Mouse (Mus musculus) left cerebral cortex, postnatal 14 days (tissue): ENCODE measurements around the gene Nfkb1. TPM values are rescaled to one million over a fixed set of nuclear protein-coding genes. Genes with fewer than 3 reads are reported as not detected.

Experiments used
- DNase-seq, 2 experiments: peaks; one replicate each; pipeline ENCODE4 v3.0.0; 2021 to 2022; ENCODE audit warnings: low spot score in 2 of 2, mixed read lengths in 1 of 2
- intact Hi-C: fragments of 180-260 bp; cut with DNase I; formaldehyde crosslinking; loops from one replicate; pipeline ENCODE4 v1.15.1; 2025
- total RNA-seq, 2 experiments: library from RNA; stranded (reverse); gene quantifications; 2 replicates each; pipeline ENCODE4 v1.2.3; 2021

Gene Nfkb1
- total RNA-seq, 2 experiments from 2014 or later: 17.2 to 18.1 TPM

DNA sequence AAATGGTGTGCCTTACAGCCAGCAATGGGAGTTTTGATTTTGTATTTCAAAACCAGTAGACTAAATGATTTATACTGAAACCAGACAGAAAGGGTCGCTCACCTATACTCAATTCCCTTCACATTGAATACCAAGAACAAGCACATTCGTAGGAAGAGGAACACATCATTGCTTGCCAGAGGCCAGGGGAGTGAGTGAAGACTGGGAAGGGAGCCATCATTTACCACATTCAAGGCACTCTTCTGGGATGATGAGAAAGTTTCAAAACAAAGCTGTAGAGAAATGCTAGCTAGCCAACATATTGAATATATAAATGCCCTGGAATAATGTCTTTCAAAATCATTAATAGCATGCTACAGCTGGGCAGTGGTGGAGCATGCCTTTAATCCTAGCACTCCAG, 15.0 kb downstream of the Nfkb1 start:
- DNase-seq: no peak
- intact Hi-C loops: no loop called here

DNA sequence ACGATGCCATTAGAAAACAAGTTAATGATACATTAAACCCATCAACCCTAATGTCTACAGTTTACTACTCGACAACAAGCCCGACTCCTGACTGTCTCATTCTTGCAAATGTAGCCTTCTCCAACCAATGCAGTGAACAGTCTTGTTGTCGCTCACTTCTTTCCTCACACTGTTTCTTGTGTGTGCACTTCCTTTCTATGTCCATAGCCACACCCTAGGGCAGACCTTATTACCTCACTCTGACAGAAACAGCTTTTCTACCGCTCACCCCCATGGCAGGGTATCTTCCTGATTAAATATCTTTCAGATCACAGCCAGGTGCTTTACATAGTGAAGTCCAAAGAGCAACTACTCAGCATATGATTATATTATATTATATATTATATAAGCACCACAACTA, 15.9 kb downstream of the Nfkb1 start:
- intact Hi-C loops: no loop called here
- DNase-seq: no peak

DNA sequence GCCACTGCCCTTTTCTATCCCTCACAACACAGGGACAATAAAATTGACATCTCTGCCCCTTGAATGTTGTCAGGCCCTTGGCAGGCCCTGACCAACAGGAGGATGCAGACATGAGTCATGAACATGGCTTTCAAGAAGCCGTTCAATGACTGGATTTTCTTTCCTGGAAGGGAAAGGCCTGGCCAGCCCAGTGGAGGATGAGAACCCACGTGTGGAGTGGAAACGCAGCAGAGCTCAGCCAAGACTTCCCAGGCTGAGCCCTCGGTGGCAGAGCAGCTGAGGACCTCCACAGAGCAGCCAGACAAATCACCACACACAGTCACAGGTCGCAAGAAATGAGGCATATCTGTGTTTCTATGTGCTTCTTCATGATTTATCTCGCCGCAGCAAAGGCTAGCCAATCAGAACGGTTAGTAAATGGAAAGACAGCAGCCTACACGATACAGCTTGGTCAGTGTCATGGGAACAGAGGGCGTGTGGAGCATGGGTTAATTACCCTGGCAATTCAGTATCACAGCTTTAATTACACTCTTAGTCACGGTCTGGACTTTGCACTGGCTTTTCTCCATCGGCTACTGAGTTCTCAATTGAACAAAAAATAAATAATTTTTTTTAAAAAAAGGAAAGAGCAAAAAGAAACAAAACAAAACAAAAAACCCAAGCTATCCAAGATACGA, 16.5 kb downstream of the Nfkb1 start:
- intact Hi-C loops: no loop called here
- no peak for DNase-seq

DNA sequence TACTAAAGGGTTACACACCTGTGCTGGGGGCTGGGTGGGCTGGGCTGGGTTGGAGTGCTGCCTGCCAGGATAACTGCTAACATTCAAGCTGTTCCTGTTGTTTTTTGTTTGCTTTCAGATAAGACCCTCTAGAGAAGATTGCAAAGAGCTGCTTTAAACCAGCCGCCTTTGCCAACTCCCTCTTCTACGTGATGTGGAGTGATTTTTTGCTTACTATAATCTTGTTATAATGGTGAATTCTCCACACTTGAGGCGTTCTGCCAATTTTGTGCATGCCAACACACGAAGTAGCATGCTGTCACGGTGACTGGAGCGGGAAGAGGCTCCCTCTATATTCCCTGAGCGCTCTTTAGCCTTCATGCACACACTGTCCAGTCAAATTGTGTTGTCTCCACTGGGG, 17.7 kb downstream of the Nfkb1 start:
- intact Hi-C loops: no loop called here
- peak; percentile 22 to 49 for DNase-seq

DNA sequence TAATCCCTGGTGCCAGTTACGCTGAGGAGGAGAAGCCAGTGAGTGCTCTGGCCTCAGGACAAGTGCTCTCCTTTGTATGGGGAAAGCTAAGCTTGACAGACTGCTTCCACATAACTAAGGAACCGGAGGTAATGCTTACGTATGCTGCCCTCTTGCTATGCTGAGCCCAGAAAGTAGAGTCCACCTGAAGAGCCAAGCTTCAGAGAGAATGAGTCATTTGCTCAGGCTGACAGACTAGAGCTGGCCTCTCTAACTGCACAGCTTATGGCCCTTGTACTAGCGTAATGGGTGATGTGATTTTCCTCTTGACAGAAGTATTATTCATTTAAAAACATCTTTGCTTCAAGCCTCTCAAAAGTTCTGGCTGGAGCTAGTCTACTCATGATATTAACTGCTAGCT, 18.3 kb downstream of the Nfkb1 start:
- intact Hi-C loops: no loop called here
- no peak for DNase-seq

DNA sequence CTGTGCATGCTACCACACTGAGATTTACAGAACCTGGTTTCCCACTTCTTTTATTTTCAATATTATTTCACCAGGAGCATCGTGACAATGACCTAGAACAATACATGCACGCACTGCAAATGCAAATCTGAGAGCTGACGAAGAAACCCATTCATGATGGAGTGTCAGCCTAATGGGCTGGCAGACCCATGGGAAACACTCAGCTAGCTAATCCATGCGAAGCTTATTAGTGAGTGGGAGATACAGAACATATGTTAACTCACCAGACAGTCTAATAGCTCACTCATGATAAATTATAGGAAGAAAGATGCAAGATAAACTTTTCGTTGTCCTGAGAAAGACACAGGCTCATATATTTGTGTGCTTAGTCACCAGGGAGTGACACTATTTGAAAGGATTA, 19.2 kb downstream of the Nfkb1 start:
- DNase-seq: no peak
- intact Hi-C loops: no loop called here

DNA sequence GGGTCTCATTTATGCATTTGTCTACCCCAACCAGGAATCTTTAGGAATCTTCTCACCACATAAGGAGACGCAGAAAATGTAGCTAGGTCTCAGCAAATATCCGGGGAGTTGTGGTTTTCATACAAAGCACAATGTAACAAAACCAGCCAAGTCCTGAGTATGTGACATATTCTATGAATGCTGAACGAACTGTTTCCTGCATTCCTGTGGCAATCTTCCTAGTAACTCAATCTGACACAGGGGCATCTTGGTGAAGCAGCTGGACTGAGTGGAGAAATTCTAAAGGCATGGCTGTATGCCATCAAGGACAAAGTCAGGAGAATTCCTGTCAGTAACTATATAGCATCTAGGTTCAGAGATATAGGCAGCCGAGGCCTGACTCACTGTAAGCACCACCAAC, 20.5 kb downstream of the Nfkb1 start:
- intact Hi-C loops: no loop called here
- DNase-seq: no peak

DNA sequence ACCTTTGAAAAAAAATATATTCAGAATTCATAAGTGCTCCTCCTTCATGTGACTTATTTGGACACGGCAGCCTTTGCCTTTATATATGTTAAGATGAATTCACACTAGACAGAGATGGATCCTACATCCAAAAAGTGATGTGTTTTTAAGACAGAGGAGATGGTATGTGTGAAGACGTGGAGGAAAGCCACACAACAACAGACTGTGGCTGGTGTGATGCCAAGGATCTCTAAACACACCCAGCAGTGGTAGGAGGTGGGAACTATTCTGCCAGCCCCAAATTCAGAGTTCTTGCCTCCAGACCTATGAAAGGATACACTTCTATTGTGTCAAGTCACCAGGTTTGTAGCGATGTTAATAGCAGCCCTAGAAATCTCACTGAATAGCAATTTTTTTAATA, 24.3 kb downstream of the Nfkb1 start:
- DNase-seq: peak in 1 of 2 experiments; percentile 44
- intact Hi-C loops: no loop called here

DNA sequence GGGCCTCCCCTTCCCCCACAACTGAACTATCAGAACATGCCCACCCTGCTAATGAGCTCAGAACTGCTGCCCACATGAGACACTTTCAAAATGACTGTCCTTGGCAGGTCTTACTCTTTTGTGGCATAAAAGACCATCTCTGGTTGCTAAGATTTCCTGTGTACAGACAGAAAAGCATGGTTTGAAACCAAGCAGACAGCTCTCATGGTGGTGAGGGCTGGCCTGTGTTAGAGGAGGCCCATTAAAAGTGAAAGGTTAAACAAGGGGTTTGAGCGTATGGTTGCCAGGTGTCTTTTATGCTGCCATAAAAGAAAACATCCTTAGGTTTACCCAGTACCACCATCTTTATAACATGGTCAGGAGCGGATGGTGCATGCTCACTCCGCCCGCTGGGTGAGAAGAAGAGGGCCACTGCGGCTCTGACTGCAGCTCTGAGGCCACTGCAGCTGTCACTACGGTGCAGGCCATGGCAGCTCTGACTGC, 25.5 kb downstream of the Nfkb1 start:
- DNase-seq: no peak
- intact Hi-C loops: no loop called here

DNA sequence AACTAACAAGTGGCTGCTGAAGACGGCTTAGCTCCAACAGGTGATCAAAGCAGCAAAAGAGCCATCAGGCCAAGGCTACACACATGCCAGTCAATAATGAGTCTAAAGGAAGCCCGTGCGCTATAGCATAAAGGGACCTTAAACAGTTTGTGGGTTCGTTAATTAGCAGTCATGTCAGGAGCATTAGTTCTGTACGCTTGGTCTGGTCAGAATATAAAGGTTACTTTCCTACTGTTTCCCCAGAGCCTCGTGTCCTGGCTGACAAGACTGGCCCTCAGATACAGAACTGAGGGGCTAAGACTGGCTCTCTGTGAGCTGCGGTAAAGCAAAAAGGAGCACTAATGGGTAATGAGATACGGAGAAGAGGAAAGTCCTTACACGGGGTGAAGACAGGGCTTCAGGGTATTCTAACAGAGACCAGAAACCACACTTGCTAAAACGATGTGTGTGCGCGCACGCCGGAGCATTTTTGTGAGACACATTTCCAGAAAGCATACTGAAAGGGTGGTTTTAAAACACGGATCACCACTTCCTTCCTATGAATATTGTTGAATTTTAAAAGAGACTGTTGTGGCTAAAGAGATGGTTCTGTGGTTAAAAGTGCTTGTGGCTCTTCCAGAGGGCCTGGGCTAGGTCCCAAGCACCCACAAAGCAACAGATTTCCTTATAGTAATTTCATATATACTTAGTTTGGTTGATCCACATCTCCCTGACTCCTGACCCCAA, 29.0 kb downstream of the Nfkb1 start:
- DNase-seq: no peak
- intact Hi-C loops: no loop called here

DNA sequence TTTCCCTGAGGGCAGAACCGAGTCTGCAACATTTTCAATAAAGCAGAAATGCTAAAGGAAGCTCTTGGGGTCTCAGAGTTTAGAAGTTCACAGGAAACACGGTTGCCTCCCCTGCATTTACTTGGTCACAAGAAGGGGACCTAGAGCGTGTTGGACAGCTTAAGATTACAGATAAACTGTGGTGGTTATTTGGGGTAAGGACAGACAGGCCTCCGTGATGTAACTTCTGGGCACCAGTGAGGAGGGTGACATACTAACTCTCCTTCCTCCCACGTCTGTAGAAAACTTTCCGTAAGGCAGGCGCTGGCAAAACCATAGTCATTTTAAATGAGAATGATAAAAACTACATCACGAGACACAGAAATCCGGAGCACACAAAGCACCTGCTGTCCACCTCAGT, 29.6 kb downstream of the Nfkb1 start:
- DNase-seq: no peak
- intact Hi-C loops: no loop called here

DNA sequence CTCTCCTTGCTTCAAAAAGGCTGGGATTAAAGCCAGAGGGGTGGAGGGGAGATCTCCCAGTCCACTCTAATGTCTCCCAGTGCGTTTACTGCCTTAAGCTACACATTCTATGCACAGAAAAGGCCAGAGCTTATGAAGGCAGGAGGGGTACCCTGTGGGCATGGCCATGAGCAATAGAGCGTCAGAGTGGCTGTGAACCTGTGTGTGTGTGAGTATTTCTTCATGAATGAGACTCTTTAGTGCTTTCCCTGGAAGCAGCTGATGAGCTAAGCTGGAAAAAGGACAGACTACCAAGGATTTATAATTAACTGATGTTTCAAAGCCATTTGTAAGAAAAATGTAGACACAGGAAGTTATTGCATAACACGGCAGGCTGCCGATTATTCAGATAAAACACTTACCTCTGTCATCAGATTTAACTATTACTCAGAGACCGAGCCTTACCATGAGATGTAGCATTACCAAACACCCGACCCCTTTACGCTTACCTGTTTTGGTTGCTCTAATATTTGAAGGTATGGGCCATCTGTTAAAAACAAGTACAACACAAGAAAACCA, 32.7 kb downstream of the Nfkb1 start:
- no peak for DNase-seq
- intact Hi-C loops: no loop called here

DNA sequence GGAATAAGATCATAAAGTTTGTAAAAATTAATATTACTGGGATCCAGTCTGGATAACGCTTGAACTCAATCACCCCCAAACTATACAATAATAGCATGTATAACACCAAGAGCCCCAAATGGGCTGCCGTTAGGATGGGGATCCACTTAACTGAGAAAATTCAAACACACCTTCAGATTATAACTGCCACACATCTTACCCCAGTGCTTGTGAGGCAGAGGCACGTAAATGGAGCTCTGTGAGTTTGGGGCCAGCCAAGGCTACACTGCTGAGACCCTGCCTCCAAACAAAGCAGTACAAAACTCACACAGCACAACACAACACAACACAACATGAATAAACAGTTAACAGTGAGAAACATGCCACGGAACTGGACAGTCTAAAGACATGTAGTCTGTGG, 35.2 kb downstream of the Nfkb1 start:
- intact Hi-C loops: no loop called here
- DNase-seq: no peak

DNA sequence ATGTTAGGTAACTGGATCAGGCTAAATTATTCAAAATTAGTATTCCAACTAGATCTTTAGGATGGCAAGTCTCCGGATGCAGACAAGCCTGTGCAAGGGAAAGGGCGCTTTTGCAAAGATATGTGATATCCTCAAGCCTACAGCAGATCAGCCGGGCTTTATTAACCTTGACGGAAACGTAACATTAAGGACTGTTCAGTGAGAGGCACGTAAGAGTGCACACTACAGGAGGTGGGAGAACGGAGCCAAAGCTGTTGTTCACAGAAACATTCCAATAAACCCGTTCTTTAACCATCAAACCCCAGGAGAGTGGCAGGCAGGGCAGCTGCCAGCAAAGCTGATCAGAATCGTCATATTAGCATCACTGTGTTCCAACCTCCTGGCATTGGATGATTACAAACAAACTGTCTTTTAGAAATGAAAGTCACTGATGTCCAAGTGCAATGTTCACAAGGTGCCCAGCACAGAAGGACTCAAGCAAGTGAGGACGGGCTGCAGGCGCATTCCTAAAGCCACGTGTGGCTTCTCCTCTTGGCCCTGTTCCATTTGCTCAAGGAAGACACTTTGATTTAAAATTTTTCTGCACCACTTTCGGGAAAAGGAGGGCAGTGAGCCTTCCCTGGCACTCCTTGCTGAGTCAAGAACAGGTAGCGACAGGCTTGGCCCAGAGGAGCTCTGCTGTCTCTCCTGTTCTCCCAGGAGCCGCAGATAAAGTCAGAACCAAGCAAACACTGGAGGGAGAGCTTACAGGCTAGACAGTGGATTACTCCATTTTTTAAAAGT, 40.4 kb downstream of the Nfkb1 start:
- DNase-seq: no peak
- intact Hi-C loops: no loop called here

DNA sequence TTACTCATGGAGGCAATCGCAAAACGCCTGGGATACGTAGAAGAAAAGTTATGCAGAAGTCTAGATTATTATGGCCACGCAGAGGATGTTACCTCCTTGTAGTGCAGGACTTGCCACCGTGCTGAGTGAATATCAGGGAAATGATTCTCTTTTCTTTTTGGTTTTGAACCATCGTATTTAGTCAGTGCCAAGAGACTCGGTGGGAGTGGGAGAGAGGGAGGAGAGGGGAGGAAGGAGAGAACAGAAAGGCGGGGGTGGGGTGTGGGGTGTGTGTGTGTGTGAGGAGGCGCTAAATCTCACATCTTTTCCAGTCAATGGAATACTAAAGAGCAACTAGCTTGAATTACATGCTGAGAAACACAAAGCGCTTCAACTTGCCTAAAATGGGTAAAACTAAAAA, 41.5 kb downstream of the Nfkb1 start:
- DNase-seq: no peak
- intact Hi-C loops: no loop called here

DNA sequence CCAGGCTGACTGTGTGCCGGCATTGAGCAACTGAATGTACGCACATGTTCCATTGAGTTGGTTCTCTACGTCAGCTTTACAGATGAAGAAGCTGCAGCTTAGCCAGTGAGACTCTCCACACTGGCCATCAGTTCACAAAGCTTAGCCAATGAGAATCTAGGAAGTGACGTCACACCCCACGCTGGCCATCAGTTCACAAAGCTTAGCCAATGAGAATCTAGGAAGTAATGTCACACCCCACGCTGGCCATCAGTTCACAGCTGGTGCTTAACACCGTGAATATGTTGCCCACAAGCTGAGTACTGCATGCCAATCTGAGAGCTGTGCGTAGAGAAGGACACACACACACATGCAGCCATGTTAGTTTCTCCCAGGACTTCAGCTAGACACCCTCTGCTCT, 42.8 kb downstream of the Nfkb1 start:
- DNase-seq: no peak
- intact Hi-C loops: no loop called here

DNA sequence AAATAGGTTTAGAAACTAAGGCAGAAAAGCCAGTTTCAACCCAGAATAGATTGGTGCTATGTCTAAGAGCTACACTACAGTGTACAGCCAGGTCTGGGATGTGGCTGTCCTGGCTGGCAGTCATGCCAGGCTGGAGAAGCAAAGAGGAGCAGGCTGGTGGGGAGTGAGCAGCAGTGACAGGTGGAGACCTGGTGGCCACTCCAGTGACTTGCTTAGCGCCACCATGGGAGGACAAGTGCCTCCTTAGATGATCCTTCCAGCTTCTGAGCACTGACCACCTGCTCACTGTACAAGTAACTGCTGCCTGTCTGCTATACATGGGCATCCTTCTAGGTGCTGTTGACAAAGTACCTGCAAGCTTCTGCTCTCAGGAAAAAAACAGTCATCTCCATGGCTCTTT, 44.7 kb downstream of the Nfkb1 start:
- intact Hi-C loops: no loop called here
- no peak for DNase-seq

DNA sequence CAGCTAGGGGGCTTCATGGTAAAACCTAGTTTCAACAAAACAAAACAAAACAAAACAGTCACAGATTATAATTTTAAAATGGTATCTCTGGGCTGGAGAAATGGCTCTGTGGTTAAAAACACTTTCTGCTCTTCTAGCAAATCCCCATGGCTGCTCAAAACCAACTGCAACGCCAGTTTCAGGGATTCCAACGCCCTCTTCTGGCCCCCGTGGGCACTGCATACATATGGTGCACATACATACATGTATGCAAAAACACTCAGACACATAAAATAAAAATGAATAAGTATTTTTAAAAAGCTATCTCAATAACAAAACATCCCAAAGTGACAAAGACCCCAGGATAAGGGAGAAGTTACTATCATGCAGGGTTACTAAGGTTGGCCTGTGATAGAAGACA, 46.4 kb downstream of the Nfkb1 start:
- DNase-seq: no peak
- intact Hi-C loops: no loop called here

DNA sequence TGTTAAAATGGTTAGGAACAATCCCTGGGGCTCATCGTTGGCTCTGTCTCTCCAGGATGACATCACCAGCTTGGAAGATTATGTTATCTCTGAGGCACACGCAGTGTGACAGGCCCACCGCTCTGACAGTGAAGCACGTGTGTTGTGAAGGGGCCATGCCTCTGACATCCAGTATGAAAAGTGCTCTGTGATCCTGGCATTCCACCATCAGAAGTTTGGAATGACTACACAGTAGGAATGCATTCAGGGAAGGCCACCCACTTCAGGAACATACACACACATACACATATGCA, 49.8 kb downstream of the Nfkb1 start:
- intact Hi-C loops: no loop called here
- no peak for DNase-seq

DNA sequence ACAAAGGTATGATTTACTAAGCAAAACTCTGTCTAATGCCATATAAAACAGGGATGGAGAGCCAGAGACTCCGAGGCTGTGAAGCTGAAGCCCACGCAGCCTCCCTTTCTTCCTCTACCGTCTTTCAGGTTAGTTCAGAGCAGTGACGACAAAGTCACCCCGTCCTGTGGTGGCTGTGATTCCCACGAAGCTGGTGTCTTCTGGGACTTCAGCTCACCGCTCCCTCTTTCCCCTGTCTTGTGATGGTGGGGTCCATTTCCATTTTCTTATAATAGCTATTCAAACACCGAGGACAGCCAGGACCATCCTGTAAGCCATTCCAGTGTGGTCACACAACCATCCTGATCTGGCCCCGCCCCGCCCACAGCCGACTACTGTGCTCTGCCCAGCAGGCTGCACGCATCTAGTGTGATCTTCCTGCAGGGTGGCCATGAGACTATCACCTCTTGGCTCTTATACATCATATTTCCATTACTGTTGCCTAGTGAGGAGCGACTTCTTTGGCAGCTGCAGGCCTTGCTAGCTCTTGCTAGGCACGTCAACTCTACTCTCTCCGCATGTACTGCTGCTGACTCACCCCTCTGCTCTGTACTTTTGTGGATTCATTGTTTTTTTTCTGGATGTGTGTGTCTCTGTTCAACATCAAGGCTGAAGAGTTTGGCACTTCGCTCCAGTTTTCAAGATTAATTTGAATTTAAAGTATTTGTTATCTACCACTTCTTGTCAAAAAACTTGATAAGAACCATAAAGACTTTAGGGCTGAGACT, 50.3 kb downstream of the Nfkb1 start:
- no peak for DNase-seq
- intact Hi-C loops: no loop called here
